Mouse (Mus musculus): ENCODE results near the gene Rnf186.
"Not testable (repeated sequence)": the region's sequence is repeated elsewhere in the genome, so short reads cannot be mapped to it uniquely, and the experiment has no call there.

Gene Rnf186

GRCm38 (mm10) chr4:138972139-138972826 is 5.4 kb downstream of the Rnf186 start:
- DNase-seq (ENCODE audit: low spot score) = peak; percentile 45

GRCm38 (mm10) chr4:138972827-138973718 is 6.2 kb downstream of the Rnf186 start, which contains the start of gene Tmco4:
TSS of gene Tmco4 (plus strand) at chr4:138972888.
- DNase-seq (ENCODE audit: low spot score) = peak; percentile 58

- no peak for DNase-seq (ENCODE audit: low spot score)
Observed at GRCm38 (mm10) chr4:138973719-138974115, 6.8 kb downstream of the Rnf186 start.

GRCm38 (mm10) chr4:138974540-138974939 is 7.6 kb downstream of the Rnf186 start:
- not testable (repeated sequence) for DNase-seq (ENCODE audit: low spot score)

- DNase-seq (ENCODE audit: low spot score) = no peak
Observed at GRCm38 (mm10) chr4:138975194-138975593, 8.3 kb downstream of the Rnf186 start.

- DNase-seq (ENCODE audit: low spot score) = no peak
Observed at GRCm38 (mm10) chr4:138976046-138976445, 9.1 kb downstream of the Rnf186 start.

- DNase-seq (ENCODE audit: low spot score) = no peak
Observed at GRCm38 (mm10) chr4:138980021-138980420, 13.1 kb downstream of the Rnf186 start.

- no peak for DNase-seq (ENCODE audit: low spot score)
Observed at GRCm38 (mm10) chr4:138980771-138981420, 14.0 kb downstream of the Rnf186 start.

GRCm38 (mm10) chr4:138983422-138983821 is 16.5 kb downstream of the Rnf186 start:
- no peak for DNase-seq (ENCODE audit: low spot score)

- no peak for DNase-seq (ENCODE audit: low spot score)
Observed at GRCm38 (mm10) chr4:138984744-138985143, 17.8 kb downstream of the Rnf186 start.

- DNase-seq (ENCODE audit: low spot score) = no peak
Observed at GRCm38 (mm10) chr4:138986280-138986679, 19.4 kb downstream of the Rnf186 start.

GRCm38 (mm10) chr4:138994389-138994788 is 27.5 kb downstream of the Rnf186 start:
- DNase-seq (ENCODE audit: low spot score) = no peak

GRCm38 (mm10) chr4:138996410-138996809 is 29.5 kb downstream of the Rnf186 start:
- DNase-seq (ENCODE audit: low spot score) = no peak

GRCm38 (mm10) chr4:138997121-138997520 is 30.2 kb downstream of the Rnf186 start:
- no peak for DNase-seq (ENCODE audit: low spot score)

- no peak for DNase-seq (ENCODE audit: low spot score)
Observed at GRCm38 (mm10) chr4:138998611-138999010, 31.7 kb downstream of the Rnf186 start.

- no peak for DNase-seq (ENCODE audit: low spot score)
Observed at GRCm38 (mm10) chr4:139001026-139001425, 34.1 kb downstream of the Rnf186 start.

- DNase-seq (ENCODE audit: low spot score) = no peak
Observed at GRCm38 (mm10) chr4:139001433-139001832, 34.5 kb downstream of the Rnf186 start.

- no peak for DNase-seq (ENCODE audit: low spot score)
Observed at GRCm38 (mm10) chr4:139004067-139004466, 37.2 kb downstream of the Rnf186 start.

- no peak for DNase-seq (ENCODE audit: low spot score)
Observed at GRCm38 (mm10) chr4:139005214-139005613, 38.3 kb downstream of the Rnf186 start.

GRCm38 (mm10) chr4:139007353-139007752 is 40.4 kb downstream of the Rnf186 start:
- no peak for DNase-seq (ENCODE audit: low spot score)

GRCm38 (mm10) chr4:139007981-139008536 is 41.1 kb downstream of the Rnf186 start:
- DNase-seq (ENCODE audit: low spot score) = no peak

GRCm38 (mm10) chr4:139011201-139011702 is 44.3 kb downstream of the Rnf186 start:
- no peak for DNase-seq (ENCODE audit: low spot score)

Data from ovary, postnatal 14 days (tissue).